Mouse (Mus musculus): ENCODE measurements at regions not wholly inside any gene's neighbourhood (a gene's known extent, or its start where the extent isn't known, plus 50 kb on each side); places are given as distances from the start of the nearest gene placed in this dataset.

- H3K4me1 ChIP-seq (replicated peaks; ENCODE audit: control insufficient read depth, insufficient read depth) = no peaks in the 10 kb centered on the region
- TF ChIP-seq CTCF (IDR thresholded peaks at IDR 0.05; ENCODE audit: low read depth) = no peak
- TF ChIP-seq EP300 (optimal IDR thresholded peaks at IDR 0.05) = no peak
- DNase-seq (ENCODE audit: low spot score) = no peak
- H3K27me3 ChIP-seq (ENCODE audit: control insufficient read depth, insufficient read depth, low read length) = no peaks in the 10 kb centered on the region
- H3K9ac ChIP-seq (ENCODE audit: low read length) = no peak overlapping the region
- H3K9me3 ChIP-seq (ENCODE audit: control insufficient read depth, low read length) = no peaks in the 10 kb centered on the region
- H3K4me3 ChIP-seq (ENCODE audit: low read depth, low read length) = no peak overlapping the region
- ATAC-seq (ENCODE audit: low FRiP score, low TSS enrichment) = no peak
- 64% methylated on average over 4 of the region's 4 CpGs for WGBS
- no peaks in the 10 kb centered on the region for H3K36me3 ChIP-seq (ENCODE audit: control insufficient read depth, insufficient read depth, low read length)
- H3K27ac ChIP-seq (replicated peaks) = no peak overlapping the region
- no peak overlapping the region for H3K4me2 ChIP-seq (replicated peaks; ENCODE audit: low read depth)
Measured at GRCm38 (mm10) chrX:10770575-10770974, 55.8 kb downstream of the Mid1ip1 start.

- H3K4me2 ChIP-seq (replicated peaks; ENCODE audit: low read depth) = no peak overlapping the region
- ATAC-seq (ENCODE audit: low FRiP score, low TSS enrichment) (peak; percentile 43; the same call in 1 of the 2 replicates), DNase-seq (ENCODE audit: low spot score) (peak; percentile 30)
- 40% methylated on average over 8 of the region's 8 CpGs for WGBS
- no peak overlapping the region for H3K9ac ChIP-seq (ENCODE audit: low read length)
- no peaks in the 10 kb centered on the region for H3K9me3 ChIP-seq (ENCODE audit: control insufficient read depth, low read length)
- peak overlapping the region; percentile 45; the same call in 1 of the 2 replicates for H3K27ac ChIP-seq (replicated peaks)
- H3K36me3 ChIP-seq (ENCODE audit: control insufficient read depth, insufficient read depth, low read length) = no peaks in the 10 kb centered on the region
- no peak overlapping the region for H3K4me3 ChIP-seq (ENCODE audit: low read depth, low read length)
- no peaks in the 10 kb centered on the region for H3K27me3 ChIP-seq (ENCODE audit: control insufficient read depth, insufficient read depth, low read length)
- TF ChIP-seq EP300 (optimal IDR thresholded peaks at IDR 0.05) = no peak
- no peaks in the 10 kb centered on the region for H3K4me1 ChIP-seq (replicated peaks; ENCODE audit: control insufficient read depth, insufficient read depth)
Measured at GRCm38 (mm10) chrX:10775714-10776515, 61.1 kb downstream of the Mid1ip1 start.

DNA sequence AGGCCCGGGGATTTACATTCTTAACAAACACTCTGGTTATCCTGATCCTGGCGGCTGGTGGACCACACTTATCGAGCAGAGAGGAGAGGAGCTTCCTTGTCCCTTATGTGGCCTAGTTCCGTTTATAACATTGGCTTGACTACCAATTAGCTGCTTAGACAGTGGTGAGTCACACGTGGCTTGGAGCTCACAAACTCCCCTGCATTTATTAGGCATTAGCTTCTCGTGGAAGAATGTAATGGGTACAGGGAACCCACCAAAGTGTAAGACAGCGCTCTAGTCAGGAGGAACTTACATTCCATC is 61.7 kb downstream of the Mid1ip1 start:
- TF ChIP-seq CTCF (IDR thresholded peaks at IDR 0.05; ENCODE audit: low read depth) (no peak), EP300 (optimal IDR thresholded peaks at IDR 0.05) (no peak)
- no peaks in the 10 kb centered on the region for H3K4me1 ChIP-seq (replicated peaks; ENCODE audit: control insufficient read depth, insufficient read depth)
- H3K4me2 ChIP-seq (replicated peaks; ENCODE audit: low read depth) = no peak overlapping the region
- no peaks in the 10 kb centered on the region for H3K9me3 ChIP-seq (ENCODE audit: control insufficient read depth, low read length)
- no peak overlapping the region for H3K4me3 ChIP-seq (ENCODE audit: low read depth, low read length)
- no peaks in the 10 kb centered on the region for H3K36me3 ChIP-seq (ENCODE audit: control insufficient read depth, insufficient read depth, low read length)
- no peak for DNase-seq (ENCODE audit: low spot score)
- H3K9ac ChIP-seq (ENCODE audit: low read length) = no peak overlapping the region
- WGBS = 31% methylated on average over 7 of the region's 7 CpGs
- peak; percentile 22; the same call in 1 of the 2 replicates for ATAC-seq (ENCODE audit: low FRiP score, low TSS enrichment)
- no peaks in the 10 kb centered on the region for H3K27me3 ChIP-seq (ENCODE audit: control insufficient read depth, insufficient read depth, low read length)
- no peak overlapping the region for H3K27ac ChIP-seq (replicated peaks)

DNA sequence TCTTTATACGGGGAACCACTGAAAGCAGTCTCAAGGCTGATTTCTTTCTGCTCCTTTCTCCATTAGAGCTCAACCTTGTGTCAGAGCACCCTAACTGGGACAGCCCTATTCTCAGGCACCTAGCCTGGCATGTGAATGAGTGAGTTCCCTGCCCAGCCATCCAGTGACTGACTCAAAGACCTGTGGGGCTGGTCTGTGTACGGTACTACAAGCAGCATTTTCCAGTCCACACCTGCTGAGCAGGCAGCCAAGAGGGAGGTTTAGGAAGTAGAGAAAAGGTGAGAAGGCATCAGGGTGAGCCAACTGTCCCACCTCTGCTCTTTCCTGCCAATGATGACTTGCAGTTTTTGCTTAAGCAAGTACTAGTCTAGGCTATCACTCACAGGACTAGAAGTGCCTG is 63.2 kb downstream of the Mid1ip1 start:
- Histone ChIP-seq H3K4me1 (replicated peaks; ENCODE audit: control insufficient read depth, insufficient read depth) (no peaks in the 10 kb centered on the region), H3K9ac (ENCODE audit: low read length) (no peak overlapping the region), H3K9me3 (ENCODE audit: control insufficient read depth, low read length) (no peaks in the 10 kb centered on the region), H3K4me2 (replicated peaks; ENCODE audit: low read depth) (no peak overlapping the region), H3K4me3 (ENCODE audit: low read depth, low read length) (no peak overlapping the region), H3K36me3 (ENCODE audit: control insufficient read depth, insufficient read depth, low read length) (no peaks in the 10 kb centered on the region), H3K27me3 (ENCODE audit: control insufficient read depth, insufficient read depth, low read length) (no peaks in the 10 kb centered on the region), H3K27ac (replicated peaks) (no peak overlapping the region)
- no peak for TF ChIP-seq EP300 (optimal IDR thresholded peaks at IDR 0.05)
- WGBS = 77% methylated on average over 2 of the region's 2 CpGs
- ATAC-seq (ENCODE audit: low FRiP score, low TSS enrichment) = peak; percentile 92
- peak; percentile 22 for DNase-seq (ENCODE audit: low spot score)

DNA sequence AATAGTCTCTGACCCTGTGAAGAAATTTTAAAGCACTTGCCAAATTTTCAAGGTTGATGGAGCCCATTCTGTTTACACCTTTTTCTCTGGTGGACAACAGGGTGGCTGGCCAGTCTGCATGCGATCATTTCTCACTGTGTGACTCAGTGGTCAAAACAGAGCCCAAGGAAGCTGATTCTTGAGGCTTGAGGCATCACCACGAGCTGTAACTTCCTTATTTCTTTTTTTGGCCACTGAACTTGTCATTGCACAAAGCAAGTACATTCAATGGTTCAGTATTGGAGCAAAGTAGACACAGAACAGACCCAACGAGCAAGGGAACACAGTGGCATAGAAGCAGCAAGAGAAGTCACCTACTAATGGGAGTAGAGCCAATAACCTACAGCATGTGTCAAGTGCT is 71.5 kb downstream of the Mid1ip1 start:
- ATAC-seq (ENCODE audit: low FRiP score, low TSS enrichment) = no peak
- Histone ChIP-seq H3K4me2 (replicated peaks; ENCODE audit: low read depth) (no peak overlapping the region), H3K36me3 (ENCODE audit: control insufficient read depth, insufficient read depth, low read length) (no peaks in the 10 kb centered on the region), H3K9me3 (ENCODE audit: control insufficient read depth, low read length) (no peaks in the 10 kb centered on the region), H3K4me3 (ENCODE audit: low read depth, low read length) (no peak overlapping the region), H3K27ac (replicated peaks) (no peak overlapping the region), H3K27me3 (ENCODE audit: control insufficient read depth, insufficient read depth, low read length) (no peaks in the 10 kb centered on the region), H3K4me1 (replicated peaks; ENCODE audit: control insufficient read depth, insufficient read depth) (no peaks in the 10 kb centered on the region), H3K9ac (ENCODE audit: low read length) (no peak overlapping the region)
- WGBS = 79% methylated on average over 3 of the region's 3 CpGs
- TF ChIP-seq EP300 (optimal IDR thresholded peaks at IDR 0.05) (no peak), CTCF (IDR thresholded peaks at IDR 0.05; ENCODE audit: low read depth) (no peak)
- no peak for DNase-seq (ENCODE audit: low spot score)

DNA sequence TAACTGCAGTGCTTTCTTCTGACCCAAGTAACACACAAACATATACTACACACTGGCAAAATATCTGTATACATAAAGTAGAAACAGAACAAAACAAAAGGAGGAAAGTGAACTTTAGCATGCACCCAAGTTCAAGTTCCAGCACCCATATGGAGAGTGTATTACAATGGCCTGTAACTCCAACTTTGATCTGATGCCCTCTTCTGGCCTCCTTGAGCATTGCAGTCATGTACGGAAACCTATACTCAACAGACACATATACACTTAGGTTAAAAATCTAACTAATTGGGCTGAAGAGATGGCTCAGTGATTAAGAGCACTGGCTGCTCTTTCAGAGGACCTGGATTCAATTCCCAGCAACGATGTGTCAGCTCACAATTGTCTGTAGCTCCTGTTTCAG is 72.2 kb downstream of the Mid1ip1 start:
- Histone ChIP-seq H3K27me3 (ENCODE audit: control insufficient read depth, insufficient read depth, low read length) (no peaks in the 10 kb centered on the region), H3K4me1 (replicated peaks; ENCODE audit: control insufficient read depth, insufficient read depth) (no peaks in the 10 kb centered on the region), H3K9me3 (ENCODE audit: control insufficient read depth, low read length) (no peaks in the 10 kb centered on the region), H3K9ac (ENCODE audit: low read length) (no peak overlapping the region), H3K36me3 (ENCODE audit: control insufficient read depth, insufficient read depth, low read length) (no peaks in the 10 kb centered on the region), H3K4me2 (replicated peaks; ENCODE audit: low read depth) (no peak overlapping the region), H3K4me3 (ENCODE audit: low read depth, low read length) (no peak overlapping the region), H3K27ac (replicated peaks) (no peak overlapping the region)
- TF ChIP-seq CTCF (IDR thresholded peaks at IDR 0.05; ENCODE audit: low read depth) = peak; percentile 35; the same call in 1 of the 2 replicates
- no peak for TF ChIP-seq EP300 (optimal IDR thresholded peaks at IDR 0.05)
- ATAC-seq (ENCODE audit: low FRiP score, low TSS enrichment) = no peak
- WGBS = 82% methylated on average over 2 of the region's 2 CpGs
- no peak for DNase-seq (ENCODE audit: low spot score)
